Mouse (Mus musculus) olfactory bulb, adult 2 months (tissue): ENCODE data around the gene Blcap. TPM values are rescaled to one million over a fixed set of nuclear protein-coding genes. Genes with fewer than 3 reads are reported as not detected.

Experiments used
- H3K27ac ChIP-seq: fragments of 200-500 bp; 2 replicates; pipeline ENCODE4 v1.5.1; 2012; ENCODE audit warnings: low read depth, low read length; ENCODE audit not compliant: insufficient read depth
- H3K4me1 ChIP-seq: fragments of 200-500 bp; 2 replicates; pipeline ENCODE4 v1.6.1; 2012; ENCODE audit warnings: low read length; ENCODE audit not compliant: control insufficient read depth, insufficient read depth
- H3K4me3 ChIP-seq: fragments of 200-500 bp; 2 replicates; pipeline ENCODE4 v1.5.1; 2012; ENCODE audit warnings: mild to moderate bottlenecking, low read depth, low read length, moderate library complexity; ENCODE audit not compliant: insufficient read depth
- CTCF ChIP-seq: fragments of 200-500 bp; IDR thresholded peaks from 2 replicates; pipeline ENCODE4 v1.5.1; 2012; ENCODE audit warnings: low read depth, mild to moderate bottlenecking, low read length, moderate library complexity; ENCODE audit not compliant: insufficient read depth
- POLR2A ChIP-seq: fragments of 200-500 bp; IDR thresholded peaks from 2 replicates; pipeline ENCODE4 v1.6.1; 2012; ENCODE audit warnings: mild to moderate bottlenecking, low read depth, low read length, moderate library complexity; ENCODE audit not compliant: insufficient read depth
- WGBS: fragments of 180-500 bp; shearing (Covaris S2); methylation state at CpG from one replicate; pipeline ENCODE4 v1.1.7; 2018; 5-methylcytosine and 5-hydroxymethylcytosine counted together
- polyA plus RNA-seq: library from polyadenylated mRNA; stranded (reverse); fragments of >200 nt; gene quantifications from 2 replicates; pipeline ENCODE4 v1.2.4, GENCODE M21; 2012; ENCODE audit warnings: low replicate concordance; ENCODE audit not compliant: missing spikeins, insufficient read depth, insufficient read length

Gene Blcap
- polyA plus RNA-seq, 1 experiment: not detected

GRCm38 (mm10) chr2:157561165-157561836 lies 9.8 kb downstream of the Blcap start:
- no peak overlapping the region for H3K27ac ChIP-seq
- no peak for TF ChIP-seq CTCF
- no peak for TF ChIP-seq POLR2A
- H3K4me3 ChIP-seq: peak overlapping the region; percentile 22
- peaks cover 20% of the 10 kb centered on the region for H3K4me1 ChIP-seq
- 53% methylated on average over 27 of the region's 27 CpGs for WGBS

- H3K27ac ChIP-seq: 0 out of 2 replicates have a peak overlapping the region, but pooled peaks have one; percentile 3
Measured at GRCm38 (mm10) chr2:157560302-157560701, 10.8 kb downstream of the Blcap start.

GRCm38 (mm10) chr2:157559858-157560257 lies 11.2 kb downstream of the Blcap start, which contains the start of gene Nnat:
Gene Nnat, plus strand, starts transcription at chr2:157560078.
- H3K27ac ChIP-seq: 0 out of 2 replicates have a peak within 1 kb of the TSS, but pooled peaks have one; percentile 3
- 48% methylated on average over 27 of the region's 27 CpGs for WGBS
- peak within 1 kb of the TSS; percentile 61 for H3K4me3 ChIP-seq
- TF ChIP-seq CTCF (no peak), POLR2A (no peak)
- peaks cover 20% of the 10 kb centered on the region for H3K4me1 ChIP-seq

More at GRCm38 (mm10) chr2:157560302-157560701, 10.8 kb downstream of the Blcap start:
- H3K4me3 ChIP-seq: peak overlapping the region; percentile 61
- TF ChIP-seq POLR2A: no peak
- no peak for TF ChIP-seq CTCF
- WGBS: 49% methylated on average over 33 of the region's 33 CpGs
- H3K4me1 ChIP-seq: peaks cover 20% of the 10 kb centered on the region

- Histone ChIP-seq H3K4me3 (peak overlapping the region; percentile 61), H3K27ac (no peak overlapping the region), H3K4me1 (peaks cover 20% of the 10 kb centered on the region)
- WGBS: 57% methylated on average over 19 of the region's 19 CpGs
- TF ChIP-seq CTCF (no peak), POLR2A (no peak)
Measured at GRCm38 (mm10) chr2:157559440-157559839, 11.6 kb downstream of the Blcap start.

- Histone ChIP-seq H3K27ac (no peak overlapping the region), H3K4me3 (no peak overlapping the region)
- 61% methylated on average over 6 of the region's 6 CpGs for WGBS
Measured at GRCm38 (mm10) chr2:157558520-157558919, 12.6 kb downstream of the Blcap start.

GRCm38 (mm10) chr2:157558051-157558450 lies 13.0 kb downstream of the Blcap start:
- peaks cover 31% of the 10 kb centered on the region for H3K4me1 ChIP-seq
- TF ChIP-seq CTCF: no peak
- TF ChIP-seq POLR2A: no peak
- H3K27ac ChIP-seq: no peak overlapping the region
- H3K4me3 ChIP-seq: no peak overlapping the region
- WGBS: 67% methylated on average over 9 of the region's 9 CpGs

More at GRCm38 (mm10) chr2:157558520-157558919, 12.6 kb downstream of the Blcap start:
- peaks cover 27% of the 10 kb centered on the region for H3K4me1 ChIP-seq
- no peak for TF ChIP-seq POLR2A
- TF ChIP-seq CTCF: no peak

- Histone ChIP-seq H3K4me1 (peaks cover 28% of the 10 kb centered on the region), H3K27ac (no peak overlapping the region), H3K4me3 (no peak overlapping the region)
- no peak for TF ChIP-seq POLR2A
- WGBS: 71% methylated on average over 5 of the region's 5 CpGs
Measured at GRCm38 (mm10) chr2:157556074-157556698, 14.9 kb downstream of the Blcap start.

- H3K4me1 ChIP-seq: peaks cover 24% of the 10 kb centered on the region
- TF ChIP-seq CTCF (no peak), POLR2A (no peak)
- WGBS: 49% methylated on average over 10 of the region's 10 CpGs
- no peak overlapping the region for H3K4me3 ChIP-seq
- no peak overlapping the region for H3K27ac ChIP-seq
Measured at GRCm38 (mm10) chr2:157552158-157552886, 18.8 kb downstream of the Blcap start.

GRCm38 (mm10) chr2:157550292-157550691 lies 20.8 kb downstream of the Blcap start:
- Histone ChIP-seq H3K27ac (no peak overlapping the region), H3K4me1 (peaks cover 20% of the 10 kb centered on the region), H3K4me3 (no peak overlapping the region)
- WGBS: 88% methylated on average over 4 of the region's 4 CpGs
- TF ChIP-seq POLR2A: no peak
- TF ChIP-seq CTCF: no peak
